Mouse (Mus musculus): ENCODE results near the gene Ginm1. TPM values are rescaled to one million over a fixed set of nuclear protein-coding genes. Genes with fewer than 3 reads are reported as not detected.

Ginm1 gene
- polyA plus RNA-seq (2014; fragmentation: Illumina TruSeq; extraction: RNeasy Lipid Tissue Mini Kit (QIAGEN cat#74804)): 446 TPM

DNA sequence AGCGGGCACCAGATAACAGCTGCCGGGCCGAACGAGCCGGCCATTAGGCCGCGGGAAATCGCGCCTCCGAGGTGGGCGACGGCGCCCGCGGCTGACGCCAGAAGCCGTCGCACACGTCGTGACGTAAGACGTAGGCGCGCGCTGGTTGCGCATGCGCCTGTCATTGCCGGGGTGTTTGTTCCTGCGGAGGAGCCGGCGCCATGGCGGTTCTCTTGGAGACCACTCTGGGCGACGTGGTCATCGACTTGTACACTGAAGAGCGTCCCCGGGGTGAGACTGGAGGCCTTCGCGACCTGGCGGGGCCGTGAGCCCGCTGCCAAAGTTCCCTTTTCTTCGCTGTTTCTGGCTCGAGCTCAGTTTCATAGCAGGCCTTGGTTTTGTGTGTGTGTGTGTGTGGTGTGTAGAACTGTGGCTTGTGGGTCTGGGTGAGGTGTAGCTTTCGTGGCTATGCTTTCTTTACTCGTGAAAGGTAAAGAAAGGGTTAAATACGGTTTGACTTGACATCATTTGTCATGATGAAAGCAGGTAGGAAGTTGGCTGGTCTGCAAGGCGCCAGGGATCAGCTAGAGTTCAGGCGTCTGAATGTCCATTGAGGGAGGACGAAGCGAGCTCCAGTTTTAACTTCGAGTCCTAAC lies at the start of gene Ginm1, which contains the start of gene Ppil4:
Gene Ginm1 (minus strand): TSS at position 74 of the 635 bp plus-strand sequence.
Gene Ppil4 (plus strand): TSS at position 141 of the 635 bp plus-strand sequence.

GRCm38 (mm10) chr10:7832171-7832676 lies 39.6 kb upstream of the Ginm1 start, which contains the start of gene Zc3h12d:
Gene Zc3h12d, plus strand, starts transcription at chr10:7832470.

DNA sequence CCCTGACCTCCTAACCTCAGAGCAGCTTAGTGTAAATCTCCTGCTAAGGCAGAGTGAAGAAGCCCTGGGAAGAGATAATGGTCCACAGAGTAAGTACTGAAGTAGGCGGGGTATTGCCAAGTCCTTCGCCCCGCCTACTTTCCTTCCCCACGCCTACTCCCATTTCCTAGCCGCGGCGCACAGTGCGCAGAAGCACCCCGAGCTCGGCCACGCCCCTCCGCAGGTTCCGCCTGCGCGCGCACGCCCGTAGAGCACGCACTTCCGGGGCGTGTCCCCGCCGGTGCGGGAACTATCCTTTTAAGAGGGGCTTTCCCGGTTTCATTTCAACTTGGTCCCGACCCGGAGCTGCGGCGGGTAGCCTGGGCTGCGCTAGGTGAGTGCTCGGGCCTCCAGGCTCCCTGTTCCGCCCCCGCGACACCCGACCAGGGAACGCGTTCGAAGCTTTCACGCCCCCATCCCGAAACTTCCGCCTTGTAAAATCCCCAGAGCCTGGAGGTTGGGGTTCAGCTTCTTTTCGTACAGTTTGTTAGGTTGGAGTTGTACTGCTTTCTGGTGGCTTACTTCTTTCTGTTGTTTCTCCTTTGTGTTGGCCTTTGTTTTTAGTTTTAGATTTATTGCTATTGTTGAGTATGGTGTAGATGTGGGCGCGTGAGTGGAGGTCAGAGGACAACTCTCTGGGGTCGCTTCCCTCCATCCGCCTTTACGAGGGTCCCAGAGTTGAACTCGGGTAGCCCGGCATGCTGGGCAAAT lies 66.7 kb downstream of the Ginm1 start, which contains the start of gene Katna1:
Gene Katna1 (plus strand): TSS at position 250 of the 750 bp plus-strand sequence.

Other genes starting within 250 kb of the Ginm1 start
- 17.6 TPM for gene Lrp11, start 203.0 kb downstream of the Ginm1 start, polyA plus RNA-seq (2014; fragmentation: Illumina TruSeq; extraction: RNeasy Lipid Tissue Mini Kit (QIAGEN cat#74804))
- 26.5 TPM for gene Nup43, start 125.3 kb downstream of the Ginm1 start, polyA plus RNA-seq (2014; fragmentation: Illumina TruSeq; extraction: RNeasy Lipid Tissue Mini Kit (QIAGEN cat#74804))
- gene Pcmt1, start 111.7 kb downstream of the Ginm1 start, polyA plus RNA-seq (2014; fragmentation: Illumina TruSeq; extraction: RNeasy Lipid Tissue Mini Kit (QIAGEN cat#74804)): 68.3 TPM
- gene Lats1, start 111.6 kb downstream of the Ginm1 start, polyA plus RNA-seq (2014; fragmentation: Illumina TruSeq; extraction: RNeasy Lipid Tissue Mini Kit (QIAGEN cat#74804)): 79.7 TPM
- 44.8 TPM for gene Katna1, start 66.8 kb downstream of the Ginm1 start, polyA plus RNA-seq (2014; fragmentation: Illumina TruSeq; extraction: RNeasy Lipid Tissue Mini Kit (QIAGEN cat#74804))
- 107 TPM for gene Ppil4, start 67 bp upstream of the Ginm1 start, polyA plus RNA-seq (2014; fragmentation: Illumina TruSeq; extraction: RNeasy Lipid Tissue Mini Kit (QIAGEN cat#74804))
- gene Zc3h12d, start 39.6 kb upstream of the Ginm1 start, polyA plus RNA-seq (2014; fragmentation: Illumina TruSeq; extraction: RNeasy Lipid Tissue Mini Kit (QIAGEN cat#74804)): 0.43 TPM
- gene Tab2, start 163.4 kb upstream of the Ginm1 start, polyA plus RNA-seq (2014; fragmentation: Illumina TruSeq; extraction: RNeasy Lipid Tissue Mini Kit (QIAGEN cat#74804)): 159 TPM